Mouse (Mus musculus) cerebellum, adult 2 months (tissue): ENCODE measurements around the gene Fnbp1l.

ENCODE experiments used
- CTCF ChIP-seq: fragments of 200-500 bp; IDR thresholded peaks from 2 replicates; pipeline ENCODE4 v1.5.1; 2011; ENCODE audit warnings: low read depth, mild to moderate bottlenecking, control low read depth, low read length, moderate library complexity, borderline replicate concordance; ENCODE audit not compliant: insufficient read depth
- POLR2A ChIP-seq: fragments of 200-500 bp; IDR thresholded peaks from 2 replicates; pipeline ENCODE4 v1.6.1; 2011; ENCODE audit warnings: low read length, control low read depth, borderline replicate concordance; ENCODE audit not compliant: insufficient read depth

DNA sequence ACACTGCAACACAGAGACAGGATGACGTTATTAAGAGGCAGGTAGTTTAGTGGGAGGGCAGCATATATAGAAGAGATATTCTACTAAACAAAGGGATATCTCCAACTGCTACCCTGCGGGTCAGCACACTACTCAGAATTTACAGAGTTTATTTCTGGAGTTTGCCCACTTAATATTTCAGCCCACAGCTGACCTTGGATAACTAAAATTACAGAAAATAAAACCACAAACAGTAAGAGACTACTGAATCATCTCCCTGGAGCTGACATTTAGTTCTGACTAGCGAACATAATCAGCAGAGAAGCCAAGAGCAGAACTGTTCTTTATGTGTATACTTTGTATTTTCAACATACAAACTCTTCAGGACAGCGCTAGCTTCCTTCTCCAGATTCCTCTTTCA, 20.2 kb downstream of the Fnbp1l start:
- TF ChIP-seq CTCF = no peak
- TF ChIP-seq POLR2A = no peak
